Mouse (Mus musculus) kidney, adult 2 months (tissue): ENCODE data around the gene Hsd11b2.

Experiments used
- CTCF ChIP-seq: fragments of 200-500 bp; conservative IDR thresholded peaks from 2 replicates; pipeline ENCODE4 v1.5.1; 2011; ENCODE audit warnings: low read depth, mild to moderate bottlenecking, control low read depth, low read length, moderate library complexity, mixed read lengths; ENCODE audit not compliant: insufficient read depth, insufficient read length
- POLR2A ChIP-seq: fragments of 200-500 bp; IDR thresholded peaks from one replicate; pipeline ENCODE4 v1.6.1; 2011; ENCODE audit warnings: low read depth, low read length, control low read depth

DNA sequence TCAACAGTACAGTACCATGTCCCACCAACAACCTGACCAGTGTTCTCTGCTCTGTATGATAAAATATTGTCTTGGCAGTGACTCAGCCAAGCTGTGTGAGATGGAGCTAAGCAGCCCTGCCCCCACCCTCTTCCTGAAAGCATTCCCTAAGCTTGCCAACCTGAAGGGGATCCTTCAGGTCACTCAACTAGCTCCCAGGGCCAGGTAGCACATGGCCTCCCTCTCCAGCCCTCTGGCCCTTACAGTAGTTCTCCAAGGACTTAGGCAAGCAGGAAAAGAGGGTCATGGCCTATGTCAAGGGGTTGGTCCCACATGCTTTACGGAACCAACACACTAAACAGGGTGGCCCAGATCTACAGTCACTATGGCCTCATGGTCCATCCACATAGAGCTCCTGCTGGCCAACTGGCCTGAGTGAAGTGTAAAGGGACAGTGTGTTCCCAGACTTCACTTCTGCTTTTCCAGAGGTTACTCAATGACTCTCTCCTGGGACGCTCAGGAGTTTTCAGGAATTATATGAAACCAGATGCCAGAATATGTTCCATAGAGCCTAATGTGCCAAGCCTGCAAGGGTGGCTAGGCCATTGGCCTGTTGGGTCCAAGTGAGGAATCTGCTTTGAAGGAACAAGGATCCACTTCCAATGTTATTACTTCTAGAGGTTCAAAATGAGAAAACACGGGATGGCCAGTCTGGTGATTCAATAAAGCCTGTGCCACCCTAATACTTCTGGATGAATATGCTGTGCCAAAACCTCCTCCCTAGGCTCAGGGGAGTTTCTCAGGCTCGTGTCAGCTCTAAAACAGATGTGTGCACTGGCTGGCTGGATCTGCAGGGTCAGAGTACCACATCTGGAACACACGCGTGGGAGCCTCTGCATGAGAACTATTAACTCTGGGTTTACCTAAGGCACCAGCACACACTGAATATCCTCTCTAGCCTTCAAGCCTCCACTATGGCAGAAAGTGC is 28.1 kb downstream of the Hsd11b2 start:
- TF ChIP-seq CTCF (no peak), POLR2A (no peak)
